Mouse (Mus musculus) stomach, embryonic 16.5 days (tissue): Measurements from ENCODE around the gene Tekt3. TPM values are rescaled to one million over a fixed set of nuclear protein-coding genes. Genes with fewer than 3 reads are reported as not detected.
A peak's percentile ranks its signal among the peaks of the same experiment; 100 is the strongest.

Experiments used
- ATAC-seq: fragments of 200-750 bp; cut with Nextera tagmentation; 2 replicates; pipeline ENCODE4 v1.8.0; 2017; ENCODE audit warnings: moderate number of reproducible peaks, moderate TSS enrichment; ENCODE audit not compliant: insufficient read depth, low FRiP score
- H3K27ac ChIP-seq: fragments of 300-500 bp; sonication (generic); 2 replicates; pipeline ENCODE4 v1.5.1; 2014; ENCODE audit warnings: low read length
- H3K27me3 ChIP-seq: fragments of 300-500 bp; sonication (generic); 2 replicates; pipeline ENCODE4 v1.6.1; 2014; ENCODE audit warnings: low read length, control low read depth, mixed read lengths; ENCODE audit not compliant: control insufficient read depth, insufficient read depth
- H3K36me3 ChIP-seq: fragments of 300-500 bp; sonication (generic); 2 replicates; pipeline ENCODE4 v1.6.1; 2014; ENCODE audit warnings: low read length; ENCODE audit not compliant: control insufficient read depth, insufficient read depth
- H3K4me1 ChIP-seq: fragments of 300-500 bp; sonication (generic); 2 replicates; pipeline ENCODE4 v1.6.1; 2014; ENCODE audit warnings: low read length, control low read depth, mixed read lengths; ENCODE audit not compliant: control insufficient read depth, insufficient read depth
- H3K4me2 ChIP-seq: fragments of 300-500 bp; sonication (generic); 2 replicates; pipeline ENCODE4 v1.6.1; 2014; ENCODE audit warnings: low read depth, low read length, mixed read lengths
- H3K4me3 ChIP-seq: fragments of 300-500 bp; sonication (generic); replicated peaks from 2 replicates; pipeline ENCODE4 v1.5.1; 2014; ENCODE audit warnings: mild to moderate bottlenecking, low read length
- H3K9ac ChIP-seq: fragments of 300-500 bp; sonication (generic); 2 replicates; pipeline ENCODE4 v1.6.1; 2014; ENCODE audit warnings: low read length
- H3K9me3 ChIP-seq: fragments of 300-500 bp; sonication (generic); replicated peaks from 2 replicates; pipeline ENCODE4 v1.6.1; 2016; ENCODE audit warnings: low read length, control low read depth; ENCODE audit not compliant: control insufficient read depth
- WGBS: fragments of 180-500 bp; shearing (Covaris S2); extraction: QIAGEN DNeasy Blood & Tissue Kit; methylation state at CpG from one replicate; pipeline ENCODE4 v1.1.7; 2014; 5-methylcytosine and 5-hydroxymethylcytosine counted together
- polyA plus RNA-seq: library from polyadenylated mRNA; unstranded; fragments of >200 nt; fragmentation: Nextera tagmentation; extraction: Ambion mirVana; gene quantifications from 2 replicates; pipeline ENCODE4 v1.2.1, GENCODE M21; 2015

Gene Tekt3
- polyA plus RNA-seq, 1 experiment from 2014 or later: not detected

GRCm38 (mm10) chr11:63028131-63028530, 33.3 kb upstream of the Tekt3 start:
- WGBS: 83% methylated on average over 3 of the region's 3 CpGs
- Histone ChIP-seq H3K27ac (no peak overlapping the region), H3K9me3 (no peaks in the 10 kb centered on the region), H3K9ac (no peak overlapping the region), H3K4me2 (no peak overlapping the region), H3K36me3 (no peaks in the 10 kb centered on the region), H3K4me1 (peaks cover 38% of the 10 kb centered on the region), H3K4me3 (no peak overlapping the region), H3K27me3 (no peaks in the 10 kb centered on the region)
- no peak for ATAC-seq

- Histone ChIP-seq H3K27ac (no peak overlapping the region), H3K9me3 (no peaks in the 10 kb centered on the region), H3K9ac (no peak overlapping the region), H3K27me3 (no peaks in the 10 kb centered on the region), H3K4me2 (no peak overlapping the region), H3K36me3 (no peaks in the 10 kb centered on the region), H3K4me1 (peaks cover 29% of the 10 kb centered on the region), H3K4me3 (no peak overlapping the region)
- 65% methylated on average over 4 of the region's 4 CpGs for WGBS
- ATAC-seq: no peak
Observed at GRCm38 (mm10) chr11:63029148-63029714, 32.2 kb upstream of the Tekt3 start.

GRCm38 (mm10) chr11:63029721-63030120, 31.7 kb upstream of the Tekt3 start:
- Histone ChIP-seq H3K27ac (no peak overlapping the region), H3K9me3 (no peaks in the 10 kb centered on the region), H3K9ac (no peak overlapping the region), H3K36me3 (no peaks in the 10 kb centered on the region), H3K4me1 (peaks cover 25% of the 10 kb centered on the region), H3K4me2 (no peak overlapping the region), H3K27me3 (no peaks in the 10 kb centered on the region), H3K4me3 (no peak overlapping the region)
- WGBS: 84% methylated on average over 6 of the region's 6 CpGs
- ATAC-seq: no peak

GRCm38 (mm10) chr11:63035420-63036211, 25.8 kb upstream of the Tekt3 start:
- Histone ChIP-seq H3K9ac (no peak overlapping the region), H3K27ac (no peak overlapping the region), H3K9me3 (no peaks in the 10 kb centered on the region), H3K4me1 (peaks cover 2% of the 10 kb centered on the region; the same call in 1 of the 2 replicates), H3K4me3 (no peak overlapping the region), H3K4me2 (no peak overlapping the region), H3K27me3 (no peaks in the 10 kb centered on the region), H3K36me3 (no peaks in the 10 kb centered on the region)
- ATAC-seq: no peak
- WGBS: 61% methylated on average over 11 of the region's 11 CpGs

- peak; percentile 47; the same call in 1 of the 2 replicates for ATAC-seq
- Histone ChIP-seq H3K4me1 (peaks cover 2% of the 10 kb centered on the region; the same call in 1 of the 2 replicates), H3K9ac (no peak overlapping the region), H3K27ac (no peak overlapping the region), H3K36me3 (no peaks in the 10 kb centered on the region), H3K4me2 (no peak overlapping the region), H3K27me3 (no peaks in the 10 kb centered on the region), H3K9me3 (no peaks in the 10 kb centered on the region), H3K4me3 (no peak overlapping the region)
- WGBS: 60% methylated on average over 12 of the region's 12 CpGs
Observed at GRCm38 (mm10) chr11:63040002-63040661, 21.3 kb upstream of the Tekt3 start.

GRCm38 (mm10) chr11:63045771-63046170, 15.7 kb upstream of the Tekt3 start:
- no peaks in the 10 kb centered on the region for H3K9me3 ChIP-seq
- H3K4me3 ChIP-seq: no peak overlapping the region
- ATAC-seq: 0 out of 2 replicates have a peak, but pooled peaks have one; percentile 53
- H3K9ac ChIP-seq: no peak overlapping the region
- H3K36me3 ChIP-seq: no peaks in the 10 kb centered on the region
- H3K27ac ChIP-seq: no peak overlapping the region
- H3K4me2 ChIP-seq: no peak overlapping the region
- WGBS: 46% methylated on average over 3 of the region's 3 CpGs
- H3K27me3 ChIP-seq: no peaks in the 10 kb centered on the region
- 0 out of 2 replicates have a peak, but pooled peaks cover 7% of the 10 kb centered on the region for H3K4me1 ChIP-seq

GRCm38 (mm10) chr11:63046380-63046779, 15.1 kb upstream of the Tekt3 start:
- H3K27ac ChIP-seq: no peak overlapping the region
- H3K4me1 ChIP-seq: 0 out of 2 replicates have a peak, but pooled peaks cover 7% of the 10 kb centered on the region
- 71% methylated on average over 8 of the region's 8 CpGs for WGBS
- H3K4me2 ChIP-seq: no peak overlapping the region
- H3K36me3 ChIP-seq: no peaks in the 10 kb centered on the region
- peak; percentile 25; the same call in 1 of the 2 replicates for ATAC-seq
- no peaks in the 10 kb centered on the region for H3K9me3 ChIP-seq
- H3K27me3 ChIP-seq: no peaks in the 10 kb centered on the region
- no peak overlapping the region for H3K4me3 ChIP-seq
- no peak overlapping the region for H3K9ac ChIP-seq

GRCm38 (mm10) chr11:63050362-63050932, 11.0 kb upstream of the Tekt3 start:
- H3K9ac ChIP-seq: no peak overlapping the region
- H3K4me1 ChIP-seq: 0 out of 2 replicates have a peak, but pooled peaks cover 7% of the 10 kb centered on the region
- no peaks in the 10 kb centered on the region for H3K27me3 ChIP-seq
- no peak overlapping the region for H3K27ac ChIP-seq
- H3K36me3 ChIP-seq: no peaks in the 10 kb centered on the region
- no peak overlapping the region for H3K4me3 ChIP-seq
- no peak overlapping the region for H3K4me2 ChIP-seq
- H3K9me3 ChIP-seq: no peaks in the 10 kb centered on the region
- no peak for ATAC-seq
- 85% methylated on average over 6 of the region's 6 CpGs for WGBS
